Mouse (Mus musculus): Measurements from ENCODE around the gene Kirrel2.

Kirrel2 gene

GRCm38 (mm10) chr7:30444971-30445751, 12.3 kb downstream of the Kirrel2 start, which contains the start of gene Aplp1:
Gene Aplp1 (minus strand): TSS chr7:30445535.
- DNase-seq = peak; percentile 33 to 79

GRCm38 (mm10) chr7:30444154-30444970, 13.1 kb downstream of the Kirrel2 start:
- DNase-seq = peak in 1 of 2 experiments; percentile 50

GRCm38 (mm10) chr7:30443696-30444095, 13.8 kb downstream of the Kirrel2 start:
- no peak for DNase-seq

- DNase-seq = peak in 1 of 2 experiments; percentile 70
Measured at GRCm38 (mm10) chr7:30440697-30441096, 16.8 kb downstream of the Kirrel2 start.

- DNase-seq = no peak
Measured at GRCm38 (mm10) chr7:30439734-30440133, 17.8 kb downstream of the Kirrel2 start.

GRCm38 (mm10) chr7:30436879-30437278, 20.6 kb downstream of the Kirrel2 start:
- no peak for DNase-seq

GRCm38 (mm10) chr7:30435156-30435555, 22.3 kb downstream of the Kirrel2 start:
- DNase-seq = no peak

- no peak for DNase-seq
Measured at GRCm38 (mm10) chr7:30434701-30435100, 22.8 kb downstream of the Kirrel2 start.

- DNase-seq = peak; percentile 58 to 87
Measured at GRCm38 (mm10) chr7:30434238-30434637, 23.3 kb downstream of the Kirrel2 start.

- peak; percentile 66 to 80 for DNase-seq
Measured at GRCm38 (mm10) chr7:30431793-30432192, 25.7 kb downstream of the Kirrel2 start.

GRCm38 (mm10) chr7:30430191-30430590, 27.3 kb downstream of the Kirrel2 start:
- no peak for DNase-seq

- DNase-seq = no peak
Measured at GRCm38 (mm10) chr7:30429327-30429726, 28.2 kb downstream of the Kirrel2 start.

GRCm38 (mm10) chr7:30423071-30423641, 34.3 kb downstream of the Kirrel2 start:
- DNase-seq = peak; percentile 17 to 30

GRCm38 (mm10) chr7:30422560-30422959, 34.9 kb downstream of the Kirrel2 start:
- no peak for DNase-seq

GRCm38 (mm10) chr7:30421890-30422435, 35.5 kb downstream of the Kirrel2 start:
- peak; percentile 86 to 93 for DNase-seq

GRCm38 (mm10) chr7:30421175-30421889, 36.2 kb downstream of the Kirrel2 start, which contains the start of gene Nfkbid:
Gene Nfkbid (plus strand): TSS chr7:30421732.
- DNase-seq = peak; percentile 72 to 84

- DNase-seq = no peak
Measured at GRCm38 (mm10) chr7:30420673-30421072, 36.8 kb downstream of the Kirrel2 start.

GRCm38 (mm10) chr7:30419561-30420499, 37.7 kb downstream of the Kirrel2 start, which contains the start of gene Hcst:
Gene Hcst (minus strand): TSS chr7:30419854.
- no peak for DNase-seq

- DNase-seq = no peak
Measured at GRCm38 (mm10) chr7:30417856-30418255, 39.6 kb downstream of the Kirrel2 start.

- DNase-seq = no peak
Measured at GRCm38 (mm10) chr7:30413596-30413995, 43.9 kb downstream of the Kirrel2 start, which contains the start of gene Tyrobp. Gene Tyrobp (plus strand): TSS chr7:30413760.

GRCm38 (mm10) chr7:30412735-30413147, 44.7 kb downstream of the Kirrel2 start:
- no peak for DNase-seq
